ENCODE assay signal across 8 mouse cellular contexts in genomic region chr12:79936698-79937097, GRCm38 (mm10).
DNase-seq lines count a peak whose midpoint lies in the region; ATAC-seq lines count a peak whose summit lies in the region.

No protein-coding gene starts in this region.

- H3K27ac ChIP-seq in limb, embryonic 12.5 days = peak overlapping the region; percentile 76

- no peak for ATAC-seq in limb, embryonic 12.5 days (ENCODE audit: insufficient number of reproducible peaks, insufficient read depth, low FRiP score, low TSS enrichment, low read depth)

- peak; percentile 98 for DNase-seq in 3T3-L1 (ENCODE audit: low read depth, low spot score)
- peak; percentile 45 for DNase-seq in embryo, embryonic 11 days
- DNase-seq in heart, postnatal 25 days (ENCODE audit: low spot score) = peak; percentile 52
- no peak for DNase-seq in spleen, postnatal 36 days (ENCODE audit: low spot score in 2 of 2)
- no peak for DNase-seq in cerebellum, adult 11 months
- DNase-seq in gastrocnemius, postnatal 10 days = no peak
- no peak for DNase-seq in ovary, postnatal 36 days (ENCODE audit: low spot score)

- no peak overlapping the region for H3K4me3 ChIP-seq in limb, embryonic 12.5 days (replicated peaks)

- no peaks in the 10 kb centered on the region for H3K36me3 ChIP-seq in limb, embryonic 12.5 days

- H3K9me3 ChIP-seq in limb, embryonic 12.5 days = no peaks in the 10 kb centered on the region

- no peaks in the 10 kb centered on the region for H3K27me3 ChIP-seq in limb, embryonic 12.5 days

- intact Hi-C loops in heart, postnatal 25 days (cut with DNase I) = loop anchor here (2.0 kb wide), 1 partner anchor 34 kb away; no protein-coding TSS in a partner anchor

- peaks cover 29% of the 10 kb centered on the region for H3K4me1 ChIP-seq in limb, embryonic 12.5 days (replicated peaks)

- H3K4me2 ChIP-seq in limb, embryonic 12.5 days = no peak overlapping the region

- H3K9ac ChIP-seq in limb, embryonic 12.5 days (replicated peaks) = no peak overlapping the region

- WGBS in limb, embryonic 12.5 days = 19% methylated on average over 5 of the region's 5 CpGs

Comparison
In these comparisons a context has a peak if more than half of its experiments do, and no peak if none do; other contexts are left out.
1. DNase-seq: peak in 3T3-L1 (single experiment), embryo, embryonic 11 days (single experiment) and heart, postnatal 25 days (single experiment); none in spleen, postnatal 36 days (0 of 2), cerebellum, adult 11 months (single experiment), gastrocnemius, postnatal 10 days (single experiment) and ovary, postnatal 36 days (single experiment).